Mouse (Mus musculus) frontal cortex, adult 2 months (tissue): ENCODE measurements around the gene Lrba. TPM values are rescaled to one million over a fixed set of nuclear protein-coding genes. Genes with fewer than 3 reads are reported as not detected.

ENCODE experiments used
- DNase-seq, 2 experiments: peaks; one replicate each; pipeline ENCODE4 v3.0.0; 2022; ENCODE audit warnings: low spot score in 1 of 2; ENCODE audit errors: extremely low spot score in 1 of 2
- polyA plus RNA-seq: library from polyadenylated mRNA; depleted of rRNA; stranded (reverse); fragments of >200 nt; gene quantifications from 2 replicates; pipeline ENCODE4 v1.2.3, GENCODE M21; 2012; rRNA removed

Lrba gene
- 24.9 and 25.9 TPM in 2 replicates for polyA plus RNA-seq

- peak; percentile 24 to 64 for DNase-seq
Measured at GRCm38 (mm10) chr3:86224564-86225421, at the start of gene Lrba. TSS of gene Lrba (plus strand) at chr3:86224680.

GRCm38 (mm10) chr3:86179714-86180113, 44.8 kb upstream of the Lrba start:
- DNase-seq: no peak

- DNase-seq: no peak
Measured at GRCm38 (mm10) chr3:86181107-86181506, 43.4 kb upstream of the Lrba start.

- DNase-seq: no peak
Measured at GRCm38 (mm10) chr3:86184546-86184945, 39.9 kb upstream of the Lrba start.

- DNase-seq: no peak
Measured at GRCm38 (mm10) chr3:86187736-86188389, 36.6 kb upstream of the Lrba start.

- DNase-seq: peak in 1 of 2 experiments; percentile 51
Measured at GRCm38 (mm10) chr3:86195981-86196380, 28.5 kb upstream of the Lrba start.

GRCm38 (mm10) chr3:86196471-86196870, 28.0 kb upstream of the Lrba start:
- no peak for DNase-seq

GRCm38 (mm10) chr3:86201645-86202175, 22.8 kb upstream of the Lrba start:
- no peak for DNase-seq

GRCm38 (mm10) chr3:86202449-86202848, 22.0 kb upstream of the Lrba start:
- DNase-seq: no peak

GRCm38 (mm10) chr3:86204608-86205358, 19.7 kb upstream of the Lrba start:
- no peak for DNase-seq

- DNase-seq: no peak
Measured at GRCm38 (mm10) chr3:86206556-86206955, 17.9 kb upstream of the Lrba start.

- DNase-seq: no peak
Measured at GRCm38 (mm10) chr3:86210267-86210939, 14.1 kb upstream of the Lrba start.

- no peak for DNase-seq
Measured at GRCm38 (mm10) chr3:86210959-86211358, 13.5 kb upstream of the Lrba start.

GRCm38 (mm10) chr3:86214248-86214647, 10.2 kb upstream of the Lrba start:
- DNase-seq: no peak

GRCm38 (mm10) chr3:86223634-86224313, 706 bp upstream of the Lrba start:
- peak; percentile 65 to 85 for DNase-seq

- no peak for DNase-seq
Measured at GRCm38 (mm10) chr3:86224314-86224563, 241 bp upstream of the Lrba start.

GRCm38 (mm10) chr3:86231532-86232086, 7.1 kb downstream of the Lrba start:
- no peak for DNase-seq

GRCm38 (mm10) chr3:86247193-86247592, 22.7 kb downstream of the Lrba start:
- DNase-seq: no peak

GRCm38 (mm10) chr3:86251212-86251611, 26.7 kb downstream of the Lrba start:
- no peak for DNase-seq

- DNase-seq: no peak
Measured at GRCm38 (mm10) chr3:86252588-86252987, 28.1 kb downstream of the Lrba start.
